Mouse (Mus musculus) lung, postnatal 0 days (tissue): ENCODE results near the gene Arhgap18. TPM values are rescaled to one million over a fixed set of nuclear protein-coding genes. Genes with fewer than 3 reads are reported as not detected.
A peak's percentile ranks its signal among the peaks of the same experiment; 100 is the strongest.

Source experiments
- ATAC-seq: fragments of 200-750 bp; cut with Nextera tagmentation; 2 replicates; pipeline ENCODE4 v1.8.0; 2017; ENCODE audit warnings: moderate library complexity
- DNase-seq: peaks from one replicate; pipeline ENCODE4 v3.0.0-alpha.2; 2016; ENCODE audit warnings: low spot score
- H3K27ac ChIP-seq: fragments of 300-500 bp; sonication (generic); 2 replicates; pipeline ENCODE4 v1.5.1; 2014; ENCODE audit warnings: antibody characterized with exemption, mild to moderate bottlenecking, low read length, mixed read lengths
- H3K27me3 ChIP-seq: fragments of 300-500 bp; sonication (generic); replicated peaks from 2 replicates; pipeline ENCODE4 v1.6.1; 2014; ENCODE audit warnings: low read length, mixed read lengths; ENCODE audit not compliant: insufficient read depth
- H3K36me3 ChIP-seq: fragments of 300-500 bp; sonication (generic); 2 replicates; pipeline ENCODE4 v1.6.1; 2014; ENCODE audit warnings: low read length, mixed read lengths; ENCODE audit not compliant: insufficient read depth
- H3K4me1 ChIP-seq: fragments of 300-500 bp; sonication (generic); 2 replicates; pipeline ENCODE4 v1.6.1; 2014; ENCODE audit warnings: antibody characterized with exemption, low read depth, low read length, mixed read lengths; ENCODE audit not compliant: insufficient read depth
- H3K4me2 ChIP-seq: fragments of 300-500 bp; sonication (generic); replicated peaks from 2 replicates; pipeline ENCODE4 v1.6.1; 2014; ENCODE audit warnings: low read depth, mild to moderate bottlenecking, low read length, moderate library complexity, mixed read lengths
- H3K4me3 ChIP-seq: fragments of 300-500 bp; sonication (generic); 2 replicates; pipeline ENCODE4 v1.5.1; 2014; ENCODE audit warnings: low read depth, low read length
- H3K9ac ChIP-seq: fragments of 300-500 bp; sonication (generic); replicated peaks from 2 replicates; pipeline ENCODE4 v1.6.1; 2014; ENCODE audit warnings: low read depth, mild to moderate bottlenecking
- H3K9me3 ChIP-seq: fragments of 300-500 bp; sonication (generic); 2 replicates; pipeline ENCODE4 v1.6.1; 2016; ENCODE audit warnings: low read length, mixed read lengths
- CTCF ChIP-seq: IDR thresholded peaks from 2 replicates; pipeline ENCODE4 v1.5.1; 2016; ENCODE audit warnings: antibody characterized with exemption, mild to moderate bottlenecking
- EP300 ChIP-seq: IDR thresholded peaks from 2 replicates; pipeline ENCODE4 v1.6.1; 2016; ENCODE audit warnings: antibody characterized with exemption, mild to moderate bottlenecking, control low read depth
- WGBS: fragments of 180-500 bp; shearing (Covaris S2); extraction: QIAGEN DNeasy Blood & Tissue Kit; methylation state at CpG from one replicate; pipeline ENCODE4 v1.1.7; 2014; 5-methylcytosine and 5-hydroxymethylcytosine counted together
- polyA plus RNA-seq: library from polyadenylated mRNA; unstranded; fragments of >200 nt; fragmentation: Nextera tagmentation; extraction: Ambion mirVana; gene quantifications from 2 replicates; pipeline ENCODE4 v1.2.1, GENCODE M21; 2015

Arhgap18 gene
- polyA plus RNA-seq, 1 experiment from 2014 or later, result 28.6 TPM

- Histone ChIP-seq H3K4me1 (no peaks in the 10 kb centered on the region; the same call in 1 of the 2 replicates), H3K4me3 (no peak overlapping the region), H3K27me3 (no peaks in the 10 kb centered on the region), H3K36me3 (no peaks in the 10 kb centered on the region), H3K9me3 (no peaks in the 10 kb centered on the region), H3K4me2 (no peak overlapping the region), H3K9ac (no peak overlapping the region), H3K27ac (no peak overlapping the region)
- DNase-seq (no peak), ATAC-seq (no peak)
- WGBS, result 64% methylated on average over 3 of the region's 3 CpGs
- no peak for TF ChIP-seq EP300
- no peak for TF ChIP-seq CTCF
These were observed 38.6 kb downstream of the Arhgap18 start for GRCm38 (mm10) chr10:26791810-26792209.

GRCm38 (mm10) chr10:26793013-26793412 lies 39.8 kb downstream of the Arhgap18 start:
- Histone ChIP-seq H3K9ac (no peak overlapping the region), H3K27me3 (no peaks in the 10 kb centered on the region), H3K4me2 (no peak overlapping the region), H3K9me3 (no peaks in the 10 kb centered on the region), H3K4me3 (no peak overlapping the region), H3K4me1 (no peaks in the 10 kb centered on the region; the same call in 1 of the 2 replicates), H3K27ac (no peak overlapping the region), H3K36me3 (no peaks in the 10 kb centered on the region)
- TF ChIP-seq CTCF, result no peak
- no peak for TF ChIP-seq EP300
- WGBS, result 86% methylated on average over 8 of the region's 8 CpGs
- DNase-seq (no peak), ATAC-seq (no peak)

DNA sequence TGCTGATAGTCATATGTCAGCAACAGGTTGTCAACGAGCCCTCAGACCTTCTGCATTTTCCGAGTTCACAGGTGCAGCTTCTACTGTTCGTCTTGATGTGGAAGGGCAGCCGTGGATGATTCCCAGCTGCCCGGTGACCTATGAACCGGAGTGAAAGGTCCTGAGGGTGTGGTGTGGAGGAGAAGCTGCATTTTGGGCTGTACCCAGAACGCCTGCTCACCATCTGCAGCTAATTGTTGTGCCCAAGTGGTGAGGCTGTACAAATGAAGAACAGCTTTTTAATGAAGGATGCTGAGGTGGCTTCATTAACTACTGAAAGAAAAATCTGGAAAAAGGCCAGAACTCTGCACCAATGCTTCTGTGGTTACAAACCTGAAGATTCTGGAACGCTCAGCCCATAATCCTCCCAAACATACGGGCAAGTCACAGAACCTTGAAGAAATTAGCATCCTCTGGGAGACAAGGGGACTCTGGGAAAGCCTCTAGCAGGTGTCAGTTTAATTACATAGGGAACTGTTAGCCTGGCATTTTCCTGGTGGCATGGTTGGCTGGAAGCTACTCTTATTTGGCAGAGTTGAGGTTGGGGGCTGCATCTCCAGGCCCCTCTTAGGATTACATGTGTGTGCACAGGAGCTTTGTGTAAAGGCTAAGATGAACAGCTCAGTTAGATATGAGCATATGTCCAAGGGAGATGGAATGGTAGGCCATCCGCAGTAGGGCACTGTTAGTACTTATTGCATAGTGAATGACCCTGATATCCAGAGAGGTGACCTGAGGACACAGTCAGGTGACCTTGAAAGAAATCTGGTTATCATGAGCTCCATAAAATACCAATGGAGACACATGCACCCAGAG lies 43.4 kb downstream of the Arhgap18 start:
- TF ChIP-seq EP300 (no peak), CTCF (no peak)
- DNase-seq, result no peak
- Histone ChIP-seq H3K4me3 (no peak overlapping the region), H3K9ac (no peak overlapping the region), H3K4me2 (no peak overlapping the region), H3K9me3 (no peaks in the 10 kb centered on the region), H3K4me1 (no peaks in the 10 kb centered on the region), H3K27me3 (no peaks in the 10 kb centered on the region), H3K27ac (no peak overlapping the region), H3K36me3 (no peaks in the 10 kb centered on the region)
- 70% methylated on average over 10 of the region's 10 CpGs for WGBS
- no peak for ATAC-seq

GRCm38 (mm10) chr10:26797287-26797672 lies 44.1 kb downstream of the Arhgap18 start:
- 43% methylated on average over 7 of the region's 7 CpGs for WGBS
- no peaks in the 10 kb centered on the region for H3K4me1 ChIP-seq
- H3K36me3 ChIP-seq, result no peaks in the 10 kb centered on the region
- DNase-seq, result peak; percentile 18
- H3K9ac ChIP-seq, result no peak overlapping the region
- H3K27me3 ChIP-seq, result no peaks in the 10 kb centered on the region
- no peak overlapping the region for H3K4me2 ChIP-seq
- TF ChIP-seq EP300 (no peak), CTCF (no peak)
- no peak for ATAC-seq
- no peak overlapping the region for H3K4me3 ChIP-seq
- no peak overlapping the region for H3K27ac ChIP-seq
- H3K9me3 ChIP-seq, result no peaks in the 10 kb centered on the region

GRCm38 (mm10) chr10:26798752-26799411 lies 45.7 kb downstream of the Arhgap18 start:
- DNase-seq (no peak), ATAC-seq (peak; percentile 18; the same call in 1 of the 2 replicates)
- Histone ChIP-seq H3K4me1 (no peaks in the 10 kb centered on the region), H3K4me3 (no peak overlapping the region), H3K27me3 (no peaks in the 10 kb centered on the region), H3K27ac (peak overlapping the region; percentile 43; the same call in 1 of the 2 replicates), H3K4me2 (no peak overlapping the region), H3K36me3 (no peaks in the 10 kb centered on the region), H3K9me3 (no peaks in the 10 kb centered on the region), H3K9ac (no peak overlapping the region)
- TF ChIP-seq CTCF, result no peak
- no peak for TF ChIP-seq EP300
- 57% methylated on average over 10 of the region's 10 CpGs for WGBS

DNA sequence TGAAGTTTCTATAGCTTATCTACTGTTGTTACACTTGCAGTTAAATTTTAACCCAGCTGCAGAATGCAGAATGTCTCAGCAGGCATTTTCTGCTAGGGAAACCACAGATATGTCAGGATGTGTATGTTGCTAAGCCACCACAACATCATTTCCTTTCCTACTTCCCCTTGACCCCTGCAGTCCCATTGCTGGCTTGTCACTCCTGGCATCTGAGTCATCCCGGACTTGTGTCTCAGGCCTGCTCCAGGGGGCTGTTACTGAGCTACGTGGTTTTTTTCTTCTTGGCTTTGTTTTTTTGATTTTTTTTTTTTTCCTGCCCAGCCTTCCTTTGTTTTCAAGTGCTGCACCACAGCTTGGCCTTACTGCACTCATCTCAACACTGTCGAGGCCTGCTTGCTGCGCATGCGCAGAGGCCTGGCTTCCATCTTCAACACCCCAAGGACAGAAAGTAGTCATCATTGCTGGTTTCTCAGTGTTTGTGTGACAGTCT lies 46.4 kb downstream of the Arhgap18 start:
- TF ChIP-seq EP300 (peak; percentile 80), CTCF (no peak)
- Histone ChIP-seq H3K27ac (peak overlapping the region; percentile 43; the same call in 1 of the 2 replicates), H3K4me2 (no peak overlapping the region), H3K4me3 (no peak overlapping the region), H3K27me3 (no peaks in the 10 kb centered on the region), H3K9ac (no peak overlapping the region), H3K36me3 (no peaks in the 10 kb centered on the region), H3K9me3 (no peaks in the 10 kb centered on the region), H3K4me1 (no peaks in the 10 kb centered on the region)
- WGBS, result 30% methylated on average over 5 of the region's 5 CpGs
- DNase-seq (peak; percentile 87), ATAC-seq (peak; percentile 94)
